Comparison of ENCODE assay signal across 1 mouse cellular context in the genomic region with DNA sequence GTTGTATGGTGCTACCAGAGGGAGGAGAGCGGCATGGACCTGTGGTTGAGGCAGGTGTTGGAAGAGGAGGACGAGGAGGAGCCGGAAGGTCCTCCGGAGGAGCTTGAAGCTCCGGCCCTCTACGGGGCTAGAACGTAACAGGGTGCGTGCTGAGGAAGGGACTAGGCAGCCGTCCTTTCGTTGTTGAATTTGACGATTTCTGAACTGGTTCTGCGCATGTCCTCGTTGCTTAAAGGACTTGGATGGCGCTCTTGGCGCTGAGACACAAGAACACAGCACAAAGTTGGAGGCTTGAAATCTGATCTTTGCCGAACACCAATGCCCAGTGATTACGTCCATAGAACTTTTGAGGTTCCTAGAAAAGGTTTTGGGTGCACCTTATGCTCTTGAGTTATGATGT.
TF ChIP-seq lines count a peak whose summit lies in the region.

No protein-coding gene starts in this region.

TF ChIP-seq in CH12.LX, 34 proteins besides CTCF, POLR2A, EP300 and RAD21:
- peak; percentile 45; the same call in 1 of the 2 replicates for TF ChIP-seq NRF1 (IDR thresholded peaks at IDR 0.05; ENCODE audit: low read depth, low read length)
- no peak for TF ChIP-seq MAFK (IDR thresholded peaks at IDR 0.05; ENCODE audit: insufficient replicate concordance, low read length)
